Mouse (Mus musculus): Measurements from ENCODE around the gene Htr2c.

The Htr2c gene

GRCm38 (mm10) chrX:146962258-146962913, at the start of gene Htr2c:
Gene Htr2c, plus strand, starts transcription at chrX:146962513.
- DNase-seq (ENCODE audit: low read depth, low spot score), result peak; percentile 45

GRCm38 (mm10) chrX:146928251-146928650, 34.1 kb upstream of the Htr2c start:
- DNase-seq (ENCODE audit: low read depth, low spot score), result peak; percentile 6

GRCm38 (mm10) chrX:146936332-146936731, 26.0 kb upstream of the Htr2c start:
- DNase-seq (ENCODE audit: low read depth, low spot score), result no peak

- DNase-seq (ENCODE audit: low read depth, low spot score), result no peak
Measured at GRCm38 (mm10) chrX:146946216-146946886, 16.0 kb upstream of the Htr2c start.

- DNase-seq (ENCODE audit: low read depth, low spot score), result no peak
Measured at GRCm38 (mm10) chrX:146946996-146947395, 15.3 kb upstream of the Htr2c start.

- DNase-seq (ENCODE audit: low read depth, low spot score), result no peak
Measured at GRCm38 (mm10) chrX:146958608-146959007, 3.7 kb upstream of the Htr2c start.

- no peak for DNase-seq (ENCODE audit: low read depth, low spot score)
Measured at GRCm38 (mm10) chrX:146959960-146960359, 2.4 kb upstream of the Htr2c start.

GRCm38 (mm10) chrX:146962914-146963547, 718 bp downstream of the Htr2c start:
- DNase-seq (ENCODE audit: low read depth, low spot score), result no peak

GRCm38 (mm10) chrX:146979931-146980330, 17.6 kb downstream of the Htr2c start:
- DNase-seq (ENCODE audit: low read depth, low spot score), result no peak

GRCm38 (mm10) chrX:147055730-147056129, 93.4 kb downstream of the Htr2c start:
- DNase-seq (ENCODE audit: low read depth, low spot score), result peak; percentile 6

- DNase-seq (ENCODE audit: low read depth, low spot score), result no peak
Measured at GRCm38 (mm10) chrX:147071622-147072021, 109.3 kb downstream of the Htr2c start.

- no peak for DNase-seq (ENCODE audit: low read depth, low spot score)
Measured at GRCm38 (mm10) chrX:147119155-147119554, 156.8 kb downstream of the Htr2c start.

- DNase-seq (ENCODE audit: low read depth, low spot score), result no peak
Measured at GRCm38 (mm10) chrX:147215251-147215650, 252.9 kb downstream of the Htr2c start.

- no peak for DNase-seq (ENCODE audit: low read depth, low spot score)
Measured at GRCm38 (mm10) chrX:147217382-147218013, 255.2 kb downstream of the Htr2c start.

GRCm38 (mm10) chrX:147238806-147239542, 276.7 kb downstream of the Htr2c start:
- DNase-seq (ENCODE audit: low read depth, low spot score), result no peak
